Mouse (Mus musculus) cortical plate, adult 2 months (tissue): ENCODE data around the gene Gm9045. TPM values are rescaled to one million over a fixed set of nuclear protein-coding genes. Genes with fewer than 3 reads are reported as not detected.
"Not testable (repeated sequence)": the region's sequence is repeated elsewhere in the genome, so short reads cannot be mapped to it uniquely, and the experiment has no call there.

Experiments
- H3K27ac ChIP-seq: fragments of 200-500 bp; 2 replicates; pipeline ENCODE4 v1.5.1; 2012; ENCODE audit warnings: low read length, control low read depth, inconsistent platforms; ENCODE audit not compliant: insufficient read depth
- H3K4me1 ChIP-seq: fragments of 200-500 bp; 2 replicates; pipeline ENCODE4 v1.6.1; 2011; ENCODE audit warnings: low read length; ENCODE audit not compliant: control insufficient read depth, insufficient read depth
- H3K4me3 ChIP-seq: fragments of 200-500 bp; 2 replicates; pipeline ENCODE4 v1.5.1; 2011; ENCODE audit warnings: mild to moderate bottlenecking, low read length, control low read depth; ENCODE audit not compliant: insufficient read depth
- CTCF ChIP-seq: fragments of 200-500 bp; IDR thresholded peaks from 2 replicates; pipeline ENCODE4 v1.5.1; 2011; ENCODE audit warnings: mild to moderate bottlenecking, control low read depth, low read length; ENCODE audit not compliant: insufficient read depth; ENCODE audit errors: extremely low read depth
- POLR2A ChIP-seq: fragments of 200-500 bp; IDR thresholded peaks from 2 replicates; pipeline ENCODE4 v1.6.1; 2011; ENCODE audit warnings: mild to moderate bottlenecking, low read length, control low read depth; ENCODE audit not compliant: insufficient read depth; ENCODE audit errors: extremely low read depth
- polyA plus RNA-seq: library from polyadenylated mRNA; depleted of rRNA; stranded (reverse); fragments of >200 nt; gene quantifications from 2 replicates; pipeline ENCODE4 v1.2.3, GENCODE M21; 2012; rRNA removed

The Gm9045 gene
- polyA plus RNA-seq = 0.04 and 0.08 TPM in 2 replicates

DNA sequence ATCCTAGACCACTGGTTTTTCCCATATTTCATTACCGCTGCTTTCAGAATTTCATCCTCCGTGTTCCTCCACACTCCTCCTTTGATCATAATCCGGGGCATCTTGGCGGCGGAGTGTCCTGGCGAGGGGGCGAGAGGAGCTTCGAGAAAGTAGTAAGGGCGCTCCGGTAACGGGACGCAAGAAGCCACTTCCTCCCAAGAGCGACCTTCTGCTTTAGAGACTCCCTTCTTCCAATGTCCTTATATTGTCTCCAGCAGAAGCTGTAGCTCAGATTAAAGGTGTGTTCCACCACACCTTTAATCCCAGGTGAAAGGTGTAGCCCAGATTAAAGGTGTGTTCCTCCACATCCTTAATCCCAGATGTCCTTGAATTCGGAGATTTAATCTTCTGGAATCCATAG, at the start of gene Gm9045:
TSS of gene Gm9045 (minus strand) at position 101 of the 400 bp plus-strand sequence.
- not testable (repeated sequence) for H3K4me3 ChIP-seq, H3K4me1 ChIP-seq, H3K27ac ChIP-seq

DNA sequence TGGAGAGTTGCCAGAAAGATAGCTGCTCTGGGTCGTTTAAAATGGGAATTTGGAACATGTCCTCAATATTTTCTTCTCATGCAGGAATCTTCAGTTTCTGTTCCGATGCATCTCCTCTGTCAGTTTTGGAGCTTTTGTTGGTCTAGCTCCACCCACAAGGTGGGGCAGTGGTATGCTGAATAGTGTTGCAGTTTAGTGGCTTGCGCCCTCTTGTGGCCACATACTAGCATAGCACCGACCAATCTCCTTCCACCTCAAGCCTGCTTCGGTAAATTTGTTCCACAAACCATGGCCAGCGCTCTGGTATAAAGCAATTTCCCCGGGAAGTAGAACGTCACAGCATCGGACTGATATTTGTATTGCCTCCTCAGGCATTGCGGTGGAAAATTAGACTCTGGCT, 32.8 kb upstream of the Gm9045 start:
- Histone ChIP-seq H3K4me3 (no peak overlapping the region), H3K27ac (no peak overlapping the region), H3K4me1 (no peaks in the 10 kb centered on the region)
- TF ChIP-seq CTCF (peak; percentile 97), POLR2A (no peak)

DNA sequence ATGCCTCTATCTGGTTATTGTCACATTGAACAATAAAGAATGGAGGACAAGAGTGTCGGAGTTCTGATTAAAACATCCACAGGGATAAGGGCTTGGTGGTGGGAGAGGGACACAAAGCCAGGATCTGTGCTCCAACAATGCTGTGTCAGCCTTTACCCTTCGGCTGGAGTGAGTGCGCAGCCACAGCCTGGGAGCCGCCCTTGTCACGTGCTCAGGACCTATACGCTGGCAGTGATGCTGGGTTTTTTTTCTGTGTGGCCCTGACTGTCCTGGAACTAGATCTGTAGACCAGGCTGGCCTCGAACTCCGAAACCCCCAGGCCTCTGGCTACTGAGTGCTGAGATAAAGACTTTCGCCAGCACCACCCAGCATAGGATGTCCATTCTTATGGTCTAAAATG, 31.9 kb upstream of the Gm9045 start:
- Histone ChIP-seq H3K4me1 (no peaks in the 10 kb centered on the region), H3K27ac (no peak overlapping the region), H3K4me3 (no peak overlapping the region)
- TF ChIP-seq CTCF (no peak), POLR2A (no peak)

GRCm38 (mm10) chr10:118354005-118354404, 16.4 kb upstream of the Gm9045 start, which contains the start of gene Gm9049:
Gene Gm9049, minus strand, starts transcription at chr10:118354105.
- not testable (repeated sequence) for H3K4me1 ChIP-seq, H3K27ac ChIP-seq, H3K4me3 ChIP-seq

DNA sequence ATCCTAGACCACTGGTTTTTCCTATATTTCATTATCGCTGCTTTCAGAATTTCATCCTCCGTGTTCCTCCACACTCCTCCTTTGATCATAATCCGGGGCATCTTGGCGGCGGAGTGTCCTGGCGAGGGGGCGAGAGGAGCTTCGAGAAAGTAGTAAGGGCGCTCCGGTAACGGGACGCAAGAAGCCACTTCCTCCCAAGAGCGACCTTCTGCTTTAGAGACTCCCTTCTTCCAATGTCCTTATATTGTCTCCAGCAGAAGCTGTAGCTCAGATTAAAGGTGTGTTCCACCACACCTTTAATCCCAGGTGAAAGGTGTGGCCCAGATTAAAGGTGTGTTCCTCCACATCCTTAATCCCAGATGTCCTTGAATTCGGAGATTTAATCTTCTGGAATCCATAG, 10.9 kb upstream of the Gm9045 start, which contains the start of gene Gm9048:
TSS of gene Gm9048 (minus strand) at position 101 of the 400 bp plus-strand sequence.
- not testable (repeated sequence) for H3K4me3 ChIP-seq, H3K4me1 ChIP-seq, H3K27ac ChIP-seq

DNA sequence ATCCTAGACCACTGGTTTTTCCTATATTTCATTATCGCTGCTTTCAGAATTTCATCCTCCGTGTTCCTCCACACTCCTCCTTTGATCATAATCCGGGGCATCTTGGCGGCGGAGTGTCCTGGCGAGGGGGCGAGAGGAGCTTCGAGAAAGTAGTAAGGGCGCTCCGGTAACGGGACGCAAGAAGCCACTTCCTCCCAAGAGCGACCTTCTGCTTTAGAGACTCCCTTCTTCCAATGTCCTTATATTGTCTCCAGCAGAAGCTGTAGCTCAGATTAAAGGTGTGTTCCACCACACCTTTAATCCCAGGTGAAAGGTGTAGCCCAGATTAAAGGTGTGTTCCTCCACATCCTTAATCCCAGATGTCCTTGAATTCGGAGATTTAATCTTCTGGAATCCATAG, 5.5 kb upstream of the Gm9045 start, which contains the start of gene Gm9046:
TSS of gene Gm9046 (minus strand) at position 101 of the 400 bp plus-strand sequence.
- H3K27ac ChIP-seq, H3K4me1 ChIP-seq, H3K4me3 ChIP-seq: not testable (repeated sequence)

DNA sequence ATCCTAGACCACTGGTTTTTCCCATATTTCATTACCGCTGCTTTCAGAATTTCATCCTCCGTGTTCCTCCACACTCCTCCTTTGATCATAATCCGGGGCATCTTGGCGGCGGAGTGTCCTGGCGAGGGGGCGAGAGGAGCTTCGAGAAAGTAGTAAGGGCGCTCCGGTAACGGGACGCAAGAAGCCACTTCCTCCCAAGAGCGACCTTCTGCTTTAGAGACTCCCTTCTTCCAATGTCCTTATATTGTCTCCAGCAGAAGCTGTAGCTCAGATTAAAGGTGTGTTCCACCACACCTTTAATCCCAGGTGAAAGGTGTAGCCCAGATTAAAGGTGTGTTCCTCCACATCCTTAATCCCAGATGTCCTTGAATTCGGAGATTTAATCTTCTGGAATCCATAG, 5.3 kb downstream of the Gm9045 start, which contains the start of gene Gm9044:
TSS of gene Gm9044 (minus strand) at position 101 of the 400 bp plus-strand sequence.
- not testable (repeated sequence) for H3K4me3 ChIP-seq, H3K27ac ChIP-seq, H3K4me1 ChIP-seq

DNA sequence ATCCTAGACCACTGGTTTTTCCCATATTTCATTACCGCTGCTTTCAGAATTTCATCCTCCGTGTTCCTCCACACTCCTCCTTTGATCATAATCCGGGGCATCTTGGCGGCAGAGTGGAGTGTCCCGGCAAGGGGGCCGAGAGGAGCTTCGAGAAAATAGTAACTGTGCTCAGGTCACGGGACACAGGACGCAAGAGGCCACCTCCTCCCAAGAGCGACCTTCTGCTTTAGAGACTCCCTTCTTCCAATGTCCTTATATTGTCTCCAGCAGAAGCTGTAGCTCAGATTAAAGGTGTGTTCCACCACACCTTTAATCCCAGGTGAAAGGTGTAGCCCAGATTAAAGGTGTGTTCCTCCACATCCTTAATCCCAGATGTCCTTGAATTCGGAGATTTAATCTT, 10.8 kb downstream of the Gm9045 start, which contains the start of gene Gm9040:
TSS of gene Gm9040 (minus strand) at position 101 of the 400 bp plus-strand sequence.
- H3K27ac ChIP-seq, H3K4me3 ChIP-seq, H3K4me1 ChIP-seq: not testable (repeated sequence)

DNA sequence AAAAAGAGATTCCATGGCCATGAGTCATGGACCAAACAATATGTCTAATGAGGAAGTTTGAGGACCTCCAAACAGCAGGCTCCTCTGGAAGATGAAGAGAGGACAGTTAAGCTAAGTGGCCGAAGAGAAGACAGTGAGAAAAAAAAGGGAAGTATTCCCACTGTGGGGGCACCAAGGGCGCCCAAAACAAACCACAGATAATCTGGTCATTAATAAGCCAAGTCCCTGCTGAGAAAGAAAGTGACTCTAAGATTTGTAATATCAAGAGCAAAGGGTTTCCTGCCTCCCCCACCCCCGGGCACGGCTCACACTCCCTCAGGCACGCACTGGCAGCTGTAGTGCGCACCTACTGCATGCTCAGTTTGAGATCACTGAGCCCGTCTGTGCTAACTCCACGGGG, 18.6 kb downstream of the Gm9045 start:
- Histone ChIP-seq H3K4me3 (no peak overlapping the region), H3K4me1 (no peaks in the 10 kb centered on the region), H3K27ac (no peak overlapping the region)
- TF ChIP-seq POLR2A = no peak

GRCm38 (mm10) chr10:118302133-118302532, 35.5 kb downstream of the Gm9045 start:
- H3K4me3 ChIP-seq, H3K4me1 ChIP-seq, H3K27ac ChIP-seq: not testable (repeated sequence)

- Histone ChIP-seq H3K4me1 (no peaks in the 10 kb centered on the region), H3K4me3 (no peak within 1 kb of the TSS), H3K27ac (no peak within 1 kb of the TSS)
- no peak for TF ChIP-seq POLR2A
- no peak for TF ChIP-seq CTCF
Measured at GRCm38 (mm10) chr10:118294938-118295337, 42.7 kb downstream of the Gm9045 start, which contains the start of gene Iltifb. Gene Iltifb, minus strand, starts transcription at chr10:118295038.

Other genes with a start within 250 kb of the Gm9045 start
- gene Mdm1, start 196.0 kb downstream of the Gm9045 start, polyA plus RNA-seq = 11.3 and 12.0 TPM in 2 replicates
- gene Il22, start 132.9 kb downstream of the Gm9045 start, polyA plus RNA-seq = 0.15 and 0.29 TPM in 2 replicates
- gene Gm32717, start 97.1 kb downstream of the Gm9045 start, polyA plus RNA-seq = 0.08 TPM in 1 of 2 replicates, not detected in the other
- 0.08 TPM in 1 of 2 replicates, not detected in the other for gene Gm32802, start 79.1 kb downstream of the Gm9045 start, polyA plus RNA-seq
- 0.23 and 0.32 TPM in 2 replicates for gene Iltifb, start 42.8 kb downstream of the Gm9045 start, polyA plus RNA-seq
- gene Gm9040, start 10.9 kb downstream of the Gm9045 start, polyA plus RNA-seq = not detected in 2 replicates
- not detected in 2 replicates for gene Gm9044, start 5.4 kb downstream of the Gm9045 start, polyA plus RNA-seq
- gene Gm9046, start 5.4 kb upstream of the Gm9045 start, polyA plus RNA-seq = not detected in 2 replicates
- gene Gm9048, start 10.8 kb upstream of the Gm9045 start, polyA plus RNA-seq = not detected in 2 replicates
- gene Gm9049, start 16.3 kb upstream of the Gm9045 start, polyA plus RNA-seq = 0.04 and 0.08 TPM in 2 replicates
- not detected in 2 replicates for gene Ifng, start 103.2 kb upstream of the Gm9045 start, polyA plus RNA-seq